Mouse (Mus musculus): Measurements from ENCODE around the gene Dmac2.

DNA sequence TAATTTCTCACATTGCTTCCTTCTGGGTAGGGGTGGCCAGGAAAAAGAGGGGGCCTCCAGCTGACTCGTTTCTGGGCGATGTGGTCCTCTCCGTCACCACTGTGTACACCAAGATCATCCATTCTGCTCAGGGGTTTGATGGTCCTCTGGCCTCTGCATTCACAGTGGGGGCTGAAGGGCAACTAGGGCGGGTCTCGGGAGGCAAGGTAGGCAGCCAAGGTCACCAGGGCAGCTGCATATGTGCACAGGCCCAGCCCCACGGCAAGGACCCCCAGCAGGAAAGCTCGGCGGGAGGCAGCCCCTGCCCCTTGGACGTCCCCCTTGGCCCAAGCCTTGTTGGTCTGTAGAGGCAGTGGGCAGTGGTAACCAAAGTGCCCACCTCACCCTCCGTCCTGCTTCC lies 49.9 kb downstream of the Dmac2 start:
- TF ChIP-seq CTCF (IDR thresholded peaks at IDR 0.05; ENCODE audit: extremely low read depth, insufficient read depth, low read length), result no peak
- TF ChIP-seq POLR2A (IDR thresholded peaks at IDR 0.05; ENCODE audit: extremely low read depth, insufficient read depth, low read length), result no peak
